Mouse (Mus musculus): Measurements from ENCODE around the gene Camkmt.

- no peak for TF ChIP-seq CTCF (IDR thresholded peaks at IDR 0.05; ENCODE audit: control insufficient read depth, insufficient read depth, insufficient replicate concordance, low read depth, low read length)
- TF ChIP-seq POLR2A (IDR thresholded peaks at IDR 0.05; ENCODE audit: control insufficient read depth, low read depth, low read length): no peak
These were observed 284.5 kb downstream of the Camkmt start for GRCm38 (mm10) chr17:85374834-85375176.
